Mouse (Mus musculus): ENCODE data around the gene Tmeff2.

DNA sequence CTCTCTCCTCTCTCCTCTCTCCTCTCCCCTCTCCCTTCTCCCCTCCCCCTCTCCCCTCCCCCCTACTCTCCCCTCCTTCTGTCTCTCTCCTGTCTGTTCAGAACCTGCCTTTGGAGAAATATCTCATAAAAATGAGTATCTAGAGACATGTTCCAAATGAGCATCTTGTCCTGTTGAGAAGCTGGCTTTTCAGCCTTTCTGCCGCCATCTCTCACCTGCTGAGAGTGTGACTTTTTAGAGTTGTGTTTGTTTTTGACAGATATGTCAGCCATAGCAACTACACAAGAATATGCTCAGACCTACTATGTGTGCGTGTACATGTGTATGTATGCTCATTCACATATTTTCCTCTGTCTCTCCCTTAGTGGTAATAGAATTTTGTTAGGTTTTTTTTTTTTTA, 283.8 kb downstream of the Tmeff2 start:
- no peak for TF ChIP-seq CTCF (IDR thresholded peaks at IDR 0.05; ENCODE audit: insufficient read depth, low read depth, low read length)
- no peak for TF ChIP-seq POLR2A (IDR thresholded peaks at IDR 0.05; ENCODE audit: insufficient read depth, low read depth, low read length)

Data from olfactory bulb, adult 2 months (tissue).